Mouse (Mus musculus) macrophage (primary cell): Measurements from ENCODE around the gene A530064D06Rik. TPM values are rescaled to one million over a fixed set of nuclear protein-coding genes. Genes with fewer than 3 reads are reported as not detected.
"Not testable (repeated sequence)": the region's sequence is repeated elsewhere in the genome, so short reads cannot be mapped to it uniquely, and the experiment has no call there.

ENCODE experiments used
- H3K27ac ChIP-seq: fragments of 350-480 bp; formaldehyde crosslinking; 2 replicates; pipeline ENCODE4 v1.9.0; 2021
- H3K36me3 ChIP-seq: fragments of 350-480 bp; formaldehyde crosslinking; 2 replicates; pipeline ENCODE4 v1.9.0; 2021; ENCODE audit errors: inconsistent target
- H3K4me3 ChIP-seq: fragments of 350-480 bp; formaldehyde crosslinking; 2 replicates; pipeline ENCODE4 v1.9.0; 2021; ENCODE audit errors: inconsistent target
- H3K79me2 ChIP-seq: fragments of 350-480 bp; formaldehyde crosslinking; 2 replicates; pipeline ENCODE4 v1.9.0; 2021; ENCODE audit errors: inconsistent target
- WGBS: methylation state at CpG from one replicate; pipeline ENCODE4 v1.1.7; 2026; ENCODE audit warnings: inconsistent platforms; ENCODE audit not compliant: missing documents; 5-methylcytosine and 5-hydroxymethylcytosine counted together
- polyA plus RNA-seq: library from polyadenylated mRNA; stranded (reverse); fragments of 250-400 nt; gene quantifications from 3 replicates; pipeline ENCODE4 v1.2.4, GENCODE M21; 2018; ENCODE audit warnings: inconsistent platforms
- total RNA-seq, 78 experiments: library from RNA; depleted of rRNA; stranded (reverse); fragments of 250-400 nt; gene quantifications; 1 replicate in 9 of 78; 2 replicates in 24 of 78; 3 replicates in 43 of 78; 4 replicates in 2 of 78; pipeline ENCODE4 v1.2.4; 2018; ENCODE audit warnings: inconsistent platforms in 56 of 78

Gene A530064D06Rik
- total RNA-seq (2018; cell fraction: chromatin; rRNA removed) = 1 to 10 TPM in 22 of 26 experiments, under 1 TPM in 4; 0.40 to 9.8 (median 3.1) TPM
- 10 to 100 TPM in 23 of 26 experiments, 1 to 10 TPM in 3; 8.4 to 37.5 (median 17.7) TPM for total RNA-seq (2018; cell fraction: cytosol; rRNA removed)
- total RNA-seq (2018; cell fraction: nucleus; rRNA removed) = 10 to 100 TPM in 16 of 26 experiments, 1 to 10 TPM in 10; 1.5 to 50.8 (median 13.9) TPM
- polyA plus RNA-seq = 20.1 to 48.7 TPM (median 26.5 TPM) in 3 replicates

GRCm38 (mm10) chr17:48167103-48167502 is at the start of gene A530064D06Rik:
Gene A530064D06Rik, minus strand, starts transcription at chr17:48167275.
- not testable (repeated sequence) for H3K79me2 ChIP-seq, H3K36me3 ChIP-seq, H3K4me3 ChIP-seq
- 20% methylated on average over 1 of the region's 2 CpGs for WGBS
- H3K27ac ChIP-seq = peak within 1 kb of the TSS; percentile 61

- H3K27ac ChIP-seq = no peak overlapping the region
- 91% methylated on average over 1 of the region's 1 CpGs for WGBS
- H3K4me3 ChIP-seq = no peak overlapping the region
- H3K36me3 ChIP-seq = no peaks in the 10 kb centered on the region
- no peaks in the 10 kb centered on the region for H3K79me2 ChIP-seq
Measured at GRCm38 (mm10) chr17:48215429-48215828, 48.4 kb upstream of the A530064D06Rik start.

DNA sequence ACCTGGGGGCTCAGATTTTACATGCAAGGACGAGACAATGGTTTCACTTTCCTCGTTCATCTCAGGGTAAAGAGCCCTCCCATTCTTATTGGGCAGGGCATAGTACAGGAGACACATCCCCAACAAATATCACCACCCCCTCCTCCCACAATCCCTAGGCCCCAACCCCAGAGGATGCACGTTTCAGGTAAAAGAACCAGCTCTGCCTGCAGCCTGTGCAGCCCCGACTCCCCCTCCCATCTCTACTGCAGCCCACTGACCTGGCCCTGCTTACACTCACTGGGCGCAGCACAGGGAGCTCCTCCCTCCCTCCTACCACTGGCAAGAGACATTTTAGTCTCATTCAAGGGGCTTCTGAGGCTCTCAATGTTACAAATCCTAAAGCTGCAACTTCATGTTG is 46.4 kb upstream of the A530064D06Rik start:
- 86% methylated on average over 5 of the region's 5 CpGs for WGBS

DNA sequence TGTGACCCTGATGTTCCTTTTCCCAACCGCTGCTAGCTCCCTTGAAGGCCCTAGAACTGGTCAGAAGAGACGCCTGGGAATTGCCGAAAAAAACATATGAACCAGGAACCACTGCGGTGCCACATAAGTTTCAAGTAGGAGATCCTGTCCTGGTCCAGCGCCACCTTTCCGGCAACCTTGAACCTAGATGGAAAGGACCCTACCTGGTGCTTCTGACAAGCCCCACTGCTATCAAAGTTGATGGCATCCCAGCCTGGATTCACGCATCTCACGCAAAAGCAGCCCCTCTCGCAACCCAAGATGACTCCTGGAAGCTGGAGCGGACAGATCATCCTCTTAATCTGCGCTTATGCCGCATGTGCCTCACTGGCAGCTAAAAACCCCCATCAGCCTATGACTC is 45.5 kb upstream of the A530064D06Rik start:
- H3K36me3 ChIP-seq = no peaks in the 10 kb centered on the region
- H3K4me3 ChIP-seq = no peak overlapping the region
- no peak overlapping the region for H3K27ac ChIP-seq
- H3K79me2 ChIP-seq = no peaks in the 10 kb centered on the region
- 95% methylated on average over 12 of the region's 12 CpGs for WGBS

More for the DNA sequence above, 46.4 kb upstream of the A530064D06Rik start:
- Histone ChIP-seq H3K79me2 (no peaks in the 10 kb centered on the region), H3K27ac (no peak overlapping the region), H3K4me3 (no peak overlapping the region), H3K36me3 (no peaks in the 10 kb centered on the region)

- Histone ChIP-seq H3K79me2 (no peaks in the 10 kb centered on the region), H3K36me3 (no peaks in the 10 kb centered on the region), H3K4me3 (no peak overlapping the region), H3K27ac (no peak overlapping the region)
- WGBS = over 99% methylated on average over 12 of the region's 12 CpGs
Measured at GRCm38 (mm10) chr17:48203086-48203485, 36.0 kb upstream of the A530064D06Rik start.

GRCm38 (mm10) chr17:48192366-48192765 is 25.3 kb upstream of the A530064D06Rik start:
- Histone ChIP-seq H3K27ac (no peak overlapping the region), H3K79me2 (no peaks in the 10 kb centered on the region), H3K36me3 (no peaks in the 10 kb centered on the region), H3K4me3 (no peak overlapping the region)
- 88% methylated on average over 2 of the region's 2 CpGs for WGBS

- H3K4me3 ChIP-seq = no peak overlapping the region
- no peaks in the 10 kb centered on the region for H3K79me2 ChIP-seq
- no peak overlapping the region for H3K27ac ChIP-seq
- H3K36me3 ChIP-seq = no peaks in the 10 kb centered on the region
- 9% methylated on average over 5 of the region's 5 CpGs for WGBS
Measured at GRCm38 (mm10) chr17:48185252-48185651, 18.2 kb upstream of the A530064D06Rik start.

GRCm38 (mm10) chr17:48157382-48158076 is 9.5 kb downstream of the A530064D06Rik start:
- no peaks in the 10 kb centered on the region for H3K79me2 ChIP-seq
- no peaks in the 10 kb centered on the region for H3K36me3 ChIP-seq
- WGBS = 78% methylated on average over 1 of the region's 1 CpGs
- H3K4me3 ChIP-seq = no peak overlapping the region
- no peak overlapping the region for H3K27ac ChIP-seq

- no peaks in the 10 kb centered on the region for H3K36me3 ChIP-seq
- no peak within 1 kb of the TSS for H3K4me3 ChIP-seq
- H3K79me2 ChIP-seq = no peaks in the 10 kb centered on the region
- no peak within 1 kb of the TSS for H3K27ac ChIP-seq
- WGBS = 62% methylated on average over 3 of the region's 3 CpGs
Measured at GRCm38 (mm10) chr17:48146120-48146519, 21.0 kb downstream of the A530064D06Rik start, which contains the start of gene 9830107B12Rik. Gene 9830107B12Rik, minus strand, starts transcription at chr17:48146268.

DNA sequence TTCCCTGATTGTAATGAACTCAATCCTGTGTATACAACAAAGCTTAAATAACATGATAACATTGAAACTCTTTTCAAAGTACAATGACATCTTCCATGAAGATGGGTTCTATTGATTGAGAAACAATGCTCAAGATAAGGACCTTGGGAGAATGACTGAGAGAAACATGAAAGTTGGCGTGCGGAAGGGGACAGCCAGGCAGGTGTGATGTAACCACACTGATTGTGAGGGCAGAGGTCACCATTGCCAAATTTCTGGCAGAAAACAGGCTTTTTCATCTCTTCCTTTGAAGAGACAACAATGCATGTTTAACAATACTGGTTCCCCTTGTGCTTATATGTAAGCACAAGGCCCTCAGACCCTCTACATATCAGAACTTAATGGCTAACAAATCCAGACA is 34.3 kb downstream of the A530064D06Rik start:
- Histone ChIP-seq H3K27ac (no peak overlapping the region), H3K79me2 (no peaks in the 10 kb centered on the region)
- 90% methylated on average over 2 of the region's 2 CpGs for WGBS

GRCm38 (mm10) chr17:48120456-48120855 is 46.6 kb downstream of the A530064D06Rik start:
- no peak overlapping the region for H3K27ac ChIP-seq
- no peaks in the 10 kb centered on the region for H3K36me3 ChIP-seq
- WGBS = 96% methylated on average over 20 of the region's 20 CpGs
- no peaks in the 10 kb centered on the region for H3K79me2 ChIP-seq
- H3K4me3 ChIP-seq = no peak overlapping the region

More for the DNA sequence above, 34.3 kb downstream of the A530064D06Rik start:
- Histone ChIP-seq H3K36me3 (no peaks in the 10 kb centered on the region), H3K4me3 (no peak overlapping the region)

GRCm38 (mm10) chr17:48119656-48120055 is 47.4 kb downstream of the A530064D06Rik start:
- H3K79me2 ChIP-seq = no peaks in the 10 kb centered on the region
- 25% methylated on average over 3 of the region's 3 CpGs for WGBS
- H3K27ac ChIP-seq = no peak overlapping the region
- no peaks in the 10 kb centered on the region for H3K36me3 ChIP-seq
- no peak overlapping the region for H3K4me3 ChIP-seq

DNA sequence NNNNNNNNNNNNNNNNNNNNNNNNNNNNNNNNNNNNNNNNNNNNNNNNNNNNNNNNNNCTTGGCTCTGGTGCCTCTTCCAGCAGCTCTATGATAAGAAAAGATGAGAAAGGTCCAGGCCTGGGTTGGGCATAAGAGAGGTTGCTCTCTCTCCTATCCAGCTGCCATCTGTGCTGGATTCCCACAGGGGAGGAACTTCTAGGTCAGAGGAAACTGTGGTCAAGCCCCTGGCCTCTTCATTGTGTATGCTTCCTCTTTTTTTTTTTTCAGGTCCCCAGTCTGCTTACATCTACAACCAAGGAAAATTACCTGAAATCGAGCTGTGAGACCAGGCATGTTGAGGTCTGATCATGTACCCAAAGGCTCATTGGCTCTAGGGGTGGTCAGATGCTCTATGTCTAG is 48.5 kb downstream of the A530064D06Rik start:
- no peaks in the 10 kb centered on the region for H3K79me2 ChIP-seq
- H3K36me3 ChIP-seq = no peaks in the 10 kb centered on the region
- H3K4me3 ChIP-seq = no peak overlapping the region
- WGBS = 0% methylated on average over 1 of the region's 1 CpGs
- no peak overlapping the region for H3K27ac ChIP-seq

- 52% methylated on average over 8 of the region's 8 CpGs for WGBS
- no peak overlapping the region for H3K4me3 ChIP-seq
Measured at GRCm38 (mm10) chr17:48110547-48111287, 56.4 kb downstream of the A530064D06Rik start.

DNA sequence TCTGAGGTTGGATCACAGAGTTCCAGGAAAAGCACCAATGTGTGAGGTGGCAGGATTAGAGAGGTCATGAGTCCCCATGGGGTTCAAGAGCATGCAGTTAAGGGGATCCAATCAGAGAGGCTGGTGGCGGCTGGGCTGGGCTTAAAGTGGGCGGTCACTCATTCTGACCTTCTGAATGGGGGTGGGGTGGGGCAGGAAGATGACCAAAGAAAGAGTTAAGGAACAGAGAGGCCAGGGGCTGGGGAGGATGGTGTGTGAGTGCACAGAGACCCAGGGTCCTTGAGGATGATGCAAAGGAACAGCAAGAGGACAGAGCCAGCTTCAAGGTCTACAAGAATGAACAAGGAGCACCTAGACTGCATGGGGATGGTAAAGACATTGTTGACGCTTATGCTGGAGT is 58.6 kb downstream of the A530064D06Rik start:
- Histone ChIP-seq H3K79me2 (no peaks in the 10 kb centered on the region), H3K36me3 (no peaks in the 10 kb centered on the region), H3K27ac (no peak overlapping the region), H3K4me3 (no peak overlapping the region)
- 97% methylated on average over 3 of the region's 3 CpGs for WGBS

More at GRCm38 (mm10) chr17:48110547-48111287, 56.4 kb downstream of the A530064D06Rik start:
- Histone ChIP-seq H3K36me3 (no peaks in the 10 kb centered on the region), H3K27ac (no peak overlapping the region), H3K79me2 (no peaks in the 10 kb centered on the region)
